Mouse (Mus musculus) stomach, embryonic 14.5 days (tissue): ENCODE measurements around the gene Ms4a14. TPM values are rescaled to one million over a fixed set of nuclear protein-coding genes. Genes with fewer than 3 reads are reported as not detected.

ENCODE experiments used
- ATAC-seq: fragments of 200-750 bp; cut with Nextera tagmentation; 2 replicates; pipeline ENCODE4 v1.8.0; 2017; ENCODE audit warnings: low read depth, moderate TSS enrichment; ENCODE audit not compliant: insufficient number of reproducible peaks, insufficient read depth, low FRiP score
- H3K27ac ChIP-seq: fragments of 300-500 bp; sonication (generic); 2 replicates; pipeline ENCODE4 v1.5.1; 2014; ENCODE audit warnings: mild to moderate bottlenecking, low read length, moderate library complexity, mixed read lengths
- H3K27me3 ChIP-seq: fragments of 300-500 bp; sonication (generic); 2 replicates; pipeline ENCODE4 v1.6.1; 2014; ENCODE audit warnings: low read length, control low read depth, mixed read lengths; ENCODE audit not compliant: control insufficient read depth, insufficient read depth
- H3K36me3 ChIP-seq: fragments of 300-500 bp; sonication (generic); 2 replicates; pipeline ENCODE4 v1.6.1; 2014; ENCODE audit warnings: mild to moderate bottlenecking, control low read depth, low read length, moderate library complexity, mixed read lengths; ENCODE audit not compliant: control insufficient read depth, insufficient read depth
- H3K4me1 ChIP-seq: fragments of 300-500 bp; sonication (generic); 2 replicates; pipeline ENCODE4 v1.6.1; 2014; ENCODE audit warnings: low read length, control low read depth, mixed read lengths; ENCODE audit not compliant: control insufficient read depth, insufficient read depth
- H3K4me2 ChIP-seq: fragments of 300-500 bp; sonication (generic); replicated peaks from 2 replicates; pipeline ENCODE4 v1.6.1; 2014; ENCODE audit warnings: low read depth, low read length, control low read depth
- H3K4me3 ChIP-seq: fragments of 300-500 bp; sonication (generic); 2 replicates; pipeline ENCODE4 v1.5.1; 2014; ENCODE audit warnings: low read depth, low read length, control low read depth
- H3K9ac ChIP-seq: fragments of 300-500 bp; sonication (generic); replicated peaks from 2 replicates; pipeline ENCODE4 v1.6.1; 2014; ENCODE audit warnings: low read depth, mild to moderate bottlenecking, control low read depth, low read length, moderate library complexity, mixed read lengths
- H3K9me3 ChIP-seq: fragments of 300-500 bp; sonication (generic); 2 replicates; pipeline ENCODE4 v1.6.1; 2016; ENCODE audit warnings: low read depth, low read length, control low read depth; ENCODE audit not compliant: control insufficient read depth
- WGBS: fragments of 180-500 bp; shearing (Covaris S2); extraction: QIAGEN DNeasy Blood & Tissue Kit; methylation state at CpG from one replicate; pipeline ENCODE4 v1.1.7; 2014; 5-methylcytosine and 5-hydroxymethylcytosine counted together
- polyA plus RNA-seq: library from polyadenylated mRNA; unstranded; fragments of >200 nt; fragmentation: Nextera tagmentation; extraction: Ambion mirVana; gene quantifications from 2 replicates; pipeline ENCODE4 v1.2.1, GENCODE M21; 2014

The Ms4a14 gene
- polyA plus RNA-seq, result 0.08 TPM in 1 of 2 replicates, not detected in the other

- H3K27me3 ChIP-seq, result no peaks in the 10 kb centered on the region
- H3K9ac ChIP-seq, result no peak within 1 kb of the TSS
- no peak within 1 kb of the TSS for H3K27ac ChIP-seq
- H3K4me1 ChIP-seq, result no peaks in the 10 kb centered on the region
- no peak for ATAC-seq
- no peak within 1 kb of the TSS for H3K4me2 ChIP-seq
- H3K36me3 ChIP-seq, result no peaks in the 10 kb centered on the region
- 88% methylated on average over 1 of the region's 1 CpGs for WGBS
- no peak within 1 kb of the TSS for H3K4me3 ChIP-seq
- H3K9me3 ChIP-seq, result no peaks in the 10 kb centered on the region
Measured at GRCm38 (mm10) chr19:11314354-11314753, at the start of gene Ms4a14. Gene Ms4a14, minus strand, starts transcription at chr19:11314454.

GRCm38 (mm10) chr19:11362002-11362401 is 47.7 kb upstream of the Ms4a14 start:
- no peaks in the 10 kb centered on the region for H3K36me3 ChIP-seq
- no peak overlapping the region for H3K4me3 ChIP-seq
- H3K4me2 ChIP-seq, result no peak overlapping the region
- ATAC-seq, result no peak
- H3K27me3 ChIP-seq, result no peaks in the 10 kb centered on the region
- no peaks in the 10 kb centered on the region for H3K4me1 ChIP-seq
- H3K9me3 ChIP-seq, result no peaks in the 10 kb centered on the region
- no peak overlapping the region for H3K9ac ChIP-seq
- no peak overlapping the region for H3K27ac ChIP-seq

- 48% methylated on average over 3 of the region's 3 CpGs for WGBS
- H3K27me3 ChIP-seq, result no peaks in the 10 kb centered on the region
- H3K4me2 ChIP-seq, result no peak overlapping the region
- H3K27ac ChIP-seq, result no peak overlapping the region
- H3K4me1 ChIP-seq, result no peaks in the 10 kb centered on the region
- H3K9ac ChIP-seq, result no peak overlapping the region
- no peaks in the 10 kb centered on the region for H3K36me3 ChIP-seq
- no peaks in the 10 kb centered on the region for H3K9me3 ChIP-seq
- no peak for ATAC-seq
- H3K4me3 ChIP-seq, result no peak overlapping the region
Measured at GRCm38 (mm10) chr19:11360106-11360505, 45.9 kb upstream of the Ms4a14 start.

- Histone ChIP-seq H3K9ac (no peak overlapping the region), H3K27ac (no peak overlapping the region), H3K4me3 (no peak overlapping the region), H3K36me3 (no peaks in the 10 kb centered on the region), H3K27me3 (no peaks in the 10 kb centered on the region), H3K9me3 (no peaks in the 10 kb centered on the region), H3K4me2 (no peak overlapping the region), H3K4me1 (no peaks in the 10 kb centered on the region)
- WGBS, result 78% methylated on average over 7 of the region's 7 CpGs
- no peak for ATAC-seq
Measured at GRCm38 (mm10) chr19:11355730-11356129, 41.5 kb upstream of the Ms4a14 start.

- Histone ChIP-seq H3K4me1 (no peaks in the 10 kb centered on the region), H3K27ac (no peak overlapping the region), H3K27me3 (no peaks in the 10 kb centered on the region), H3K4me3 (no peak overlapping the region), H3K36me3 (no peaks in the 10 kb centered on the region), H3K9ac (no peak overlapping the region), H3K4me2 (no peak overlapping the region), H3K9me3 (no peaks in the 10 kb centered on the region)
- WGBS, result 47% methylated on average over 3 of the region's 3 CpGs
- no peak for ATAC-seq
Measured at GRCm38 (mm10) chr19:11351878-11352277, 37.6 kb upstream of the Ms4a14 start.

GRCm38 (mm10) chr19:11349698-11350481 is 35.6 kb upstream of the Ms4a14 start:
- 53% methylated on average over 7 of the region's 7 CpGs for WGBS
- H3K9me3 ChIP-seq, result no peaks in the 10 kb centered on the region
- H3K27ac ChIP-seq, result no peak overlapping the region
- no peaks in the 10 kb centered on the region for H3K36me3 ChIP-seq
- no peak overlapping the region for H3K9ac ChIP-seq
- no peak overlapping the region for H3K4me2 ChIP-seq
- no peaks in the 10 kb centered on the region for H3K4me1 ChIP-seq
- ATAC-seq, result no peak
- H3K4me3 ChIP-seq, result no peak overlapping the region
- H3K27me3 ChIP-seq, result no peaks in the 10 kb centered on the region

GRCm38 (mm10) chr19:11343992-11344391 is 29.7 kb upstream of the Ms4a14 start:
- ATAC-seq, result no peak
- Histone ChIP-seq H3K4me3 (no peak overlapping the region), H3K4me1 (no peaks in the 10 kb centered on the region), H3K4me2 (no peak overlapping the region), H3K27ac (no peak overlapping the region), H3K9ac (no peak overlapping the region), H3K36me3 (no peaks in the 10 kb centered on the region), H3K9me3 (no peaks in the 10 kb centered on the region), H3K27me3 (no peaks in the 10 kb centered on the region)

GRCm38 (mm10) chr19:11343147-11343546 is 28.9 kb upstream of the Ms4a14 start:
- H3K9me3 ChIP-seq, result no peaks in the 10 kb centered on the region
- no peak overlapping the region for H3K9ac ChIP-seq
- H3K4me1 ChIP-seq, result no peaks in the 10 kb centered on the region

GRCm38 (mm10) chr19:11335932-11336331 is 21.7 kb upstream of the Ms4a14 start, which contains the start of gene Ms4a7:
Gene Ms4a7, minus strand, starts transcription at chr19:11336146.
- no peaks in the 10 kb centered on the region for H3K36me3 ChIP-seq
- ATAC-seq, result no peak
- no peak within 1 kb of the TSS for H3K9ac ChIP-seq
- no peak within 1 kb of the TSS for H3K4me2 ChIP-seq
- no peaks in the 10 kb centered on the region for H3K4me1 ChIP-seq
- H3K4me3 ChIP-seq, result no peak within 1 kb of the TSS
- WGBS, result 78% methylated on average over 6 of the region's 6 CpGs
- H3K27ac ChIP-seq, result no peak within 1 kb of the TSS
- H3K9me3 ChIP-seq, result no peaks in the 10 kb centered on the region
- no peaks in the 10 kb centered on the region for H3K27me3 ChIP-seq

More at GRCm38 (mm10) chr19:11343147-11343546, 28.9 kb upstream of the Ms4a14 start:
- Histone ChIP-seq H3K4me2 (no peak overlapping the region), H3K27me3 (no peaks in the 10 kb centered on the region), H3K27ac (no peak overlapping the region), H3K4me3 (no peak overlapping the region), H3K36me3 (no peaks in the 10 kb centered on the region)
- no peak for ATAC-seq
